Mouse (Mus musculus) left cerebral cortex, adult 8-10 months (tissue): Measurements from ENCODE around the gene Fbxw13. TPM values are rescaled to one million over a fixed set of nuclear protein-coding genes. Genes with fewer than 3 reads are reported as not detected.
"Not testable (repeated sequence)": the region's sequence is repeated elsewhere in the genome, so short reads cannot be mapped to it uniquely, and the experiment has no call there.

Experiments
- DNase-seq, 2 experiments: peaks; one replicate each; pipeline ENCODE4 v3.0.0; 2022; ENCODE audit warnings: low spot score in 2 of 2
- total RNA-seq, 4 experiments: library from RNA; stranded (reverse); gene quantifications; 2 replicates each; pipeline ENCODE4 v1.2.4; 2022

Fbxw13 gene
- not detected for total RNA-seq

DNA sequence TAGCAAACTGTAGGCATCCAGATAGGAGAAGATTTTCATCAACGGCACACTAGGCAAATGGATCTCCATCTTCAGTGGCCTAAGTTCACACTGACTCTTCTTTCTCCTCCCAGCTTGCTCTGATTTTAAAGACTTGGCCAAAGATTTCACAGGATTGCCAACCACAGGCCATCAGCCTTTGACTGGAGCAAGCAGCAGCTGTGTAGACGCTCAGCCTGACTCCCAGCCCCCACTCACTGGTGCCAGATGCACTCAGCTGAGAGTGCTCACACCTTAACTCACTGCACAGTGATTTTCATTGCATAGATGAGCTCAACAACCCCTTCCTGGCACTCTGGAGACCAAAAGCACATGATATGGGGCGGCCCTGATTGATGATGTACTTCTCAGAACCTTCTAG is at the start of gene Fbxw13:
Gene Fbxw13, minus strand, starts transcription at position 101 of the 400 bp plus-strand sequence.
- DNase-seq, result not testable (repeated sequence)

- DNase-seq, result no peak
Observed at GRCm38 (mm10) chr9:109234654-109235053, 38.9 kb upstream of the Fbxw13 start, which contains the start of gene Fbxw20. Gene Fbxw20 (minus strand): TSS chr9:109234754.

DNA sequence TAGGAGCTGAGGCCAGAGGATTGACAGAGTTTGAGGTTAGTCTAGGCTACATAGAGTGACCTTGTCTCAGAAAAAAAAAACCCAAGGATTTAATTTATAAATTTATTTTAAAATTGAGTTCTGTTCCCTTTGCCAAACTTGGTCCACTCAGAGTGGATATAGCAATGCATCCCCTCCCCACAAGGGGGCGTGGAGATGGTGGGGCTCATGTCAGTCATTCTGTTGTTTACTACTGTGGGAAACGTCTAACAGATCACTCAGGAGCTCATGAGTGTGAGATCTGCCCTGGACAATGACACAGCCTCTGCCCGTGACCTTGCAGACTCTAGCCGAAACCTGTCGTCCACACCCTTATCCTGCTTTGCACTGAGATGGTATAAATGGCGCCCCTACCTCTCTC is 22.7 kb upstream of the Fbxw13 start:
- no peak for DNase-seq

- not testable (repeated sequence) for DNase-seq
Observed at GRCm38 (mm10) chr9:109201347-109201746, 5.6 kb upstream of the Fbxw13 start.

GRCm38 (mm10) chr9:109200349-109200748 is 4.6 kb upstream of the Fbxw13 start:
- DNase-seq, result no peak

- DNase-seq, result no peak
Observed at GRCm38 (mm10) chr9:109199353-109199752, 3.6 kb upstream of the Fbxw13 start.

GRCm38 (mm10) chr9:109177208-109177607 is 18.6 kb downstream of the Fbxw13 start:
- no peak for DNase-seq

- DNase-seq, result no peak
Observed at GRCm38 (mm10) chr9:109176301-109176700, 19.5 kb downstream of the Fbxw13 start.

DNA sequence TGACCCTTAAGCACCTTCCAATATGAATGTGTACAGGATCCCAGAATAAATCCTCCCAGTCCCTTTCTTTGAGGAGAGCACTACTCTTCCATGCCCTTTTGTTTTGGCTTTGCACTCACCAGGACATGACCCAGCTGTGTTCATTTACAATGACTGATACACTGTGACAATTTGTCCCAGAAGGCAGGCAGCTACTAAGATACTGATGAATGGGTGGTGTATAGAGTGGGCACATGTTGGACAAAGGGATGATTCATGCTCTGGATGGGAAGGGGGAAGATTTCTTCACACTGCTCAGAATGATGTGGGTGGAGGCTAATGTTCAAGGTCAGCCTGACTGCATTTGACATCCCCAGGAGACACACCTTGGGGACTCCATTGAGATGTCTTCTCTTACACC is 28.5 kb downstream of the Fbxw13 start:
- no peak for DNase-seq

DNA sequence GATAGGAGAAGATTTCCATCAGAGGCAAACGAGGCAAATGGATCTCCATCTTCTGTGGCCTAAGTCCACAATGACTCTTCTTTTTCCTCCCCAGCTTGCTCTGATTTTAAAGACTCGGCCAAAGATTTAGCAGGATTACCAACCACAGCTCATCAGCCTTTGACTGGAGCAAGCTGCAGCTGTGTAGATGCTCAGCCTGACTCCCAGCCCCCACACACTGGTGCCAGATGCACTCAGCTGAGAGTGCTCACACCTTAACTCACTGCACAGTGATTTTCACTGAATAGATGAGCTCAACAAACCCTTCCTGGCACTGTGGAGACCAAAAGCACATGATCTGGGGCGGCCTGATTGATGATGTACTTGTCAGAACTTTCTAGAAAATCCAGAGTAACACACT is 33.8 kb downstream of the Fbxw13 start, which contains the start of gene Fbxw21:
Gene Fbxw21, minus strand, starts transcription at position 101 of the 400 bp plus-strand sequence.
- DNase-seq, result no peak

DNA sequence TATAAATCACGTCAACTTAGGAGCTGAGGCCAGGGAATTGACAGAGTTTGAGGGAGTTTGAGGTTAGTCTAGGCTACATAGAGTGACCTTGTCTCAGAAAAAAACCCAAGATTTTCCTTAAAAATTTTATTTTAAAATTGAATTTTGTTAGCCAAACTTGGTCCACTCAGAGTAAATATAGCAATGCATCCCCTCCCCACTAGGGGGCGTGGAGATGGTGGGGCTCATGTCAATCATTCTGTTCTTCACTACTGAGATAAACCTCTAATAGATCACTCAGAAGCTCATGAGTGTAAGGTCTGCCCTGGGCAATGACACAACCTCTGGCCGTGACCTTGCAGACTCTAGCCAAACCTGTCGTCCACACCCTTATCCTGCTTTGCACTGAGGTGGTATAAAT is 55.4 kb downstream of the Fbxw13 start:
- DNase-seq, result not testable (repeated sequence)

DNA sequence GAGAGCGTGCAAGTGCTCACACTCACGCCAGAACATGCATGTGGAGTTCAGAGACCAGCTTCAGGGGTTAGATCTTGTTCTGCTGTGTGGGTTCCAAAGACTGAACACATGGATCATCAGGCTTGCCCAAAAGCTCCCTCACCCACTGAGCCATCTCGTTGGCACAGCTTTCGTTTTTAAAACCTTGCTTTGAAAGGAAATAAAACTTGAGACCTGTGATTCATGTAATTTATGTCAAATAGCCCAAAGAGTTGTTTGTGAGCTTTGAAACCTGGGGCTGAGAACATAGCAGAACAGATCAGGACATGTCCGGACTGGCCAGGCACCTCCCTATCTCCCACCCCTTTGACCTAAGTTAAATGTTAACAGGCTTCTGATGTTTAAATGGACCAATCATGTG is 65.7 kb downstream of the Fbxw13 start:
- no peak for DNase-seq

Other genes starting within 250 kb of the Fbxw13 start
- gene Col7a1, start 242.4 kb downstream of the Fbxw13 start, total RNA-seq, result 1 to 10 TPM; 1.5 to 2.7 (median 2.1) TPM
- gene Ucn2, start 210.0 kb downstream of the Fbxw13 start, total RNA-seq, result under 1 TPM in 2 of 4 experiments, not detected in 2; 0.33 to 0.53 TPM
- gene Pfkfb4, start 204.2 kb downstream of the Fbxw13 start, total RNA-seq, result 10 to 100 TPM; 15.0 to 17.6 (median 15.2) TPM
- gene Shisa5, start 157.4 kb downstream of the Fbxw13 start, total RNA-seq, result 10 to 100 TPM; 81.8 to 96.8 (median 91.6) TPM
- gene Trex1, start 136.2 kb downstream of the Fbxw13 start, total RNA-seq, result 10 to 100 TPM; 11.8 to 17.1 (median 14.0) TPM
- gene Atrip, start 121.9 kb downstream of the Fbxw13 start, total RNA-seq, result 10 to 100 TPM; 24.7 to 31.7 (median 27.3) TPM
- gene Ccdc51, start 113.5 kb downstream of the Fbxw13 start, total RNA-seq, result 1 to 10 TPM; 6.8 to 8.0 (median 7.7) TPM
- 100 to 1,000 TPM; 291 to 329 (median 323) TPM for gene Tma7, start 113.4 kb downstream of the Fbxw13 start, total RNA-seq
- gene Plxnb1, start 100.6 kb downstream of the Fbxw13 start, total RNA-seq, result 10 to 100 TPM; 65.5 to 74.0 (median 67.1) TPM
- not detected for gene Fbxw21, start 33.9 kb downstream of the Fbxw13 start, total RNA-seq
- gene Fbxw20, start 38.8 kb upstream of the Fbxw13 start, total RNA-seq, result not detected
- not detected for gene Fbxw14, start 91.7 kb upstream of the Fbxw13 start, total RNA-seq
- gene Fbxw28, start 143.7 kb upstream of the Fbxw13 start, total RNA-seq, result not detected
- gene Fbxw22, start 208.3 kb upstream of the Fbxw13 start, total RNA-seq, result not detected